Mouse (Mus musculus): ENCODE data around the gene Foxc2. TPM values are rescaled to one million over a fixed set of nuclear protein-coding genes. Genes with fewer than 3 reads are reported as not detected.

The Foxc2 gene
- polyA plus RNA-seq, 1 experiment from 2014 or later: 42.5 TPM

GRCm38 (mm10) chr8:121104049-121104818 lies 11.7 kb upstream of the Foxc2 start:
- H3K4me2 ChIP-seq (ENCODE audit: low read length): no peak overlapping the region
- peaks cover 6% of the 10 kb centered on the region; the same call in 1 of the 2 replicates for H3K4me1 ChIP-seq (replicated peaks; ENCODE audit: insufficient read depth, low read length)
- no peak overlapping the region for H3K9ac ChIP-seq (ENCODE audit: low read depth, low read length)
- H3K27me3 ChIP-seq (ENCODE audit: insufficient read depth, low read length): no peaks in the 10 kb centered on the region
- ATAC-seq (replicated peaks; ENCODE audit: low FRiP score, low read depth) (no peak), DNase-seq (ENCODE audit: low spot score) (peak; percentile 89)
- WGBS: 47% methylated on average over 17 of the region's 17 CpGs
- H3K9me3 ChIP-seq (replicated peaks; ENCODE audit: low read length): no peaks in the 10 kb centered on the region
- no peak overlapping the region for H3K27ac ChIP-seq
- H3K4me3 ChIP-seq (replicated peaks; ENCODE audit: low read depth, low read length): no peak overlapping the region
- H3K36me3 ChIP-seq (ENCODE audit: insufficient read depth, low read length): peaks cover 32% of the 10 kb centered on the region
- peak; percentile 99 for TF ChIP-seq CTCF (IDR thresholded peaks at IDR 0.05; ENCODE audit: low read depth)

GRCm38 (mm10) chr8:121107668-121108656 lies 8.0 kb upstream of the Foxc2 start, which contains the start of gene Mthfsd:
Gene Mthfsd, minus strand, starts transcription at chr8:121108392.
- H3K27me3 ChIP-seq (ENCODE audit: insufficient read depth, low read length): 0 out of 2 replicates have a peak, but pooled peaks cover 5% of the 10 kb centered on the region
- WGBS: under 1% methylated on average over 75 of the region's 75 CpGs
- H3K4me1 ChIP-seq (replicated peaks; ENCODE audit: insufficient read depth, low read length): peaks cover 6% of the 10 kb centered on the region; the same call in 1 of the 2 replicates
- H3K36me3 ChIP-seq (ENCODE audit: insufficient read depth, low read length): peaks cover 11% of the 10 kb centered on the region
- H3K4me3 ChIP-seq (replicated peaks; ENCODE audit: low read depth, low read length): peak within 1 kb of the TSS; percentile 84
- 0 out of 2 replicates have a peak, but pooled peaks have one; percentile 6 for TF ChIP-seq CTCF (IDR thresholded peaks at IDR 0.05; ENCODE audit: low read depth)
- H3K4me2 ChIP-seq (ENCODE audit: low read length): peak within 1 kb of the TSS; percentile 82
- peak within 1 kb of the TSS; percentile 87 for H3K9ac ChIP-seq (ENCODE audit: low read depth, low read length)
- DNase-seq (ENCODE audit: low spot score) (peak; percentile 97), ATAC-seq (replicated peaks; ENCODE audit: low FRiP score, low read depth) (peak; percentile 86)
- H3K9me3 ChIP-seq (replicated peaks; ENCODE audit: low read length): no peaks in the 10 kb centered on the region
- H3K27ac ChIP-seq: peak within 1 kb of the TSS; percentile 73

- no peaks in the 10 kb centered on the region for H3K9me3 ChIP-seq (replicated peaks; ENCODE audit: low read length)
- no peak overlapping the region for H3K27ac ChIP-seq
- ATAC-seq (replicated peaks; ENCODE audit: low FRiP score, low read depth) (no peak), DNase-seq (ENCODE audit: low spot score) (no peak)
- WGBS: 13% methylated on average over 5 of the region's 5 CpGs
- no peak for TF ChIP-seq CTCF (IDR thresholded peaks at IDR 0.05; ENCODE audit: low read depth)
- peaks cover 9% of the 10 kb centered on the region; the same call in 1 of the 2 replicates for H3K4me1 ChIP-seq (replicated peaks; ENCODE audit: insufficient read depth, low read length)
- peaks cover 5% of the 10 kb centered on the region; the same call in 1 of the 2 replicates for H3K36me3 ChIP-seq (ENCODE audit: insufficient read depth, low read length)
- peak overlapping the region; percentile 84 for H3K4me3 ChIP-seq (replicated peaks; ENCODE audit: low read depth, low read length)
- H3K9ac ChIP-seq (ENCODE audit: low read depth, low read length): peak overlapping the region; percentile 87; the same call in 1 of the 2 replicates
- 0 out of 2 replicates have a peak, but pooled peaks cover 5% of the 10 kb centered on the region for H3K27me3 ChIP-seq (ENCODE audit: insufficient read depth, low read length)
- peak overlapping the region; percentile 82 for H3K4me2 ChIP-seq (ENCODE audit: low read length)
These were observed 7.3 kb upstream of the Foxc2 start for GRCm38 (mm10) chr8:121108657-121109056.

- Histone ChIP-seq H3K36me3 (ENCODE audit: insufficient read depth, low read length) (no peaks in the 10 kb centered on the region), H3K27me3 (ENCODE audit: insufficient read depth, low read length) (peaks cover 8% of the 10 kb centered on the region; the same call in 1 of the 2 replicates), H3K4me2 (ENCODE audit: low read length) (no peak overlapping the region), H3K27ac (no peak overlapping the region), H3K4me3 (replicated peaks; ENCODE audit: low read depth, low read length) (no peak overlapping the region), H3K9me3 (replicated peaks; ENCODE audit: low read length) (no peaks in the 10 kb centered on the region), H3K4me1 (replicated peaks; ENCODE audit: insufficient read depth, low read length) (peaks cover 13% of the 10 kb centered on the region; the same call in 1 of the 2 replicates), H3K9ac (ENCODE audit: low read depth, low read length) (no peak overlapping the region)
- TF ChIP-seq CTCF (IDR thresholded peaks at IDR 0.05; ENCODE audit: low read depth): no peak
- no peak for ATAC-seq (replicated peaks; ENCODE audit: low FRiP score, low read depth)
- DNase-seq (ENCODE audit: low spot score): no peak
- WGBS: 48% methylated on average over 7 of the region's 7 CpGs
These were observed 4.6 kb upstream of the Foxc2 start for GRCm38 (mm10) chr8:121111145-121111907.

GRCm38 (mm10) chr8:121113261-121113660 lies 2.7 kb upstream of the Foxc2 start:
- under 1% methylated on average over 21 of the region's 21 CpGs for WGBS
- H3K9me3 ChIP-seq (replicated peaks; ENCODE audit: low read length): no peaks in the 10 kb centered on the region
- H3K36me3 ChIP-seq (ENCODE audit: insufficient read depth, low read length): peaks cover 8% of the 10 kb centered on the region; the same call in 1 of the 2 replicates
- 0 out of 2 replicates have a peak overlapping the region, but pooled peaks have one; percentile 3 for H3K4me3 ChIP-seq (replicated peaks; ENCODE audit: low read depth, low read length)
- TF ChIP-seq CTCF (IDR thresholded peaks at IDR 0.05; ENCODE audit: low read depth): peak; percentile 100
- H3K27me3 ChIP-seq (ENCODE audit: insufficient read depth, low read length): peaks cover 8% of the 10 kb centered on the region; the same call in 1 of the 2 replicates
- no peak overlapping the region for H3K27ac ChIP-seq
- ATAC-seq (replicated peaks; ENCODE audit: low FRiP score, low read depth) (no peak), DNase-seq (ENCODE audit: low spot score) (peak; percentile 96)
- 0 out of 2 replicates have a peak, but pooled peaks cover 7% of the 10 kb centered on the region for H3K4me1 ChIP-seq (replicated peaks; ENCODE audit: insufficient read depth, low read length)
- H3K4me2 ChIP-seq (ENCODE audit: low read length): peak overlapping the region; percentile 54
- H3K9ac ChIP-seq (ENCODE audit: low read depth, low read length): no peak overlapping the region
